Mouse (Mus musculus): ENCODE measurements around the gene Tfeb. TPM values are rescaled to one million over a fixed set of nuclear protein-coding genes. Genes with fewer than 3 reads are reported as not detected.

The Tfeb gene
- total RNA-seq, 2 experiments from 2014 or later = 10.0 to 10.6 TPM

DNA sequence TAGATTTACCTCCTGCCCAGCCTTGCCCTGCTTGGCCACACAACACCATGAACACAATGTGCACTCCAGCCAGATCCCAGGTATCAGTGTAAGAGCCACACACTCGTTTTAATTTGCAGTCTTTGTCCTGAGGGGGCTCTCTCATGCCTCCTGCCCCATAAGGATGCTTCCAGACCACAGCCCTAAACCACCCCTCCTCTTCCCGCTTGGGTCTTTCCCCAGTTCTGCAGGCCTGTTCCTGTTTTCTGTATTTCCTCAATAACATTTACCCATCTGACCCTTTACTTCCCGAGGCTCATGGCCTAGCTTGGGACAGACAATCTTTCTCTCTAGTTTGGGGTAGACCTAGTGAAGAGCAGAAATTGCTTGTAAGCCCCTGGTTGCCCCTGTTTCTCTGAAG, 21.8 kb upstream of the Tfeb start:
- no peak for TF ChIP-seq CTCF (IDR thresholded peaks at IDR 0.05)
- intact Hi-C loops (cut with DNase I) = no loop called here
- no peak for DNase-seq (ENCODE audit: extremely low spot score in 1 of 2, low spot score in 2 of 2)
- no peak overlapping the region for H3K27ac ChIP-seq
- H3K4me3 ChIP-seq = no peak overlapping the region

DNA sequence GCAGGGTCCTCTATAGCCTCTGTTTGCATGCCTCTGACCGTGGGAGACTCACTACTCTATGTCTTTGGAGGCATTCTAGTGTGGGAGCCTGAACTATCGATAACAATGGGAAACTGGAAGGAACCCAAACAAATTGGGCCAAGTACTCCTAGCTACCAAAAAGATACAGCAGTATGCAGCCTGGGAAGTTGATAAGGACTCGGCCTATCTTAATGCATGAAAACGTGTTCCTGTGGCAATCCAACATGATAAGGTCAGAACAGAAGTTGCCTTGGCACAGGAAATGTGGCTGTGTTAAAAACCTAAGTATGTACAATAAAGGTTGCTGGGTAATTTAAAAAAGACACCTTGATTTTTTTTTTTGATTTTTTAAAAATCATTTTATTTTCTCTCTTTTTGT, 15.6 kb upstream of the Tfeb start:
- intact Hi-C loops (cut with DNase I) = no loop called here
- no peak for TF ChIP-seq CTCF (IDR thresholded peaks at IDR 0.05)
- H3K27ac ChIP-seq = no peak overlapping the region
- H3K4me3 ChIP-seq = no peak overlapping the region
- no peak for DNase-seq (ENCODE audit: extremely low spot score in 1 of 2, low spot score in 2 of 2)

- DNase-seq (ENCODE audit: extremely low spot score in 1 of 2, low spot score in 2 of 2) = no peak
- Histone ChIP-seq H3K27ac (no peak within 1 kb of the TSS), H3K4me3 (no peak within 1 kb of the TSS)
- intact Hi-C loops (cut with DNase I) = no loop called here
- no peak for TF ChIP-seq CTCF (IDR thresholded peaks at IDR 0.05)
These were observed 10.3 kb upstream of the Tfeb start, which contains the start of gene Pgc for GRCm38 (mm10) chr17:47726566-47726965. Gene Pgc (plus strand): TSS chr17:47726842.

DNA sequence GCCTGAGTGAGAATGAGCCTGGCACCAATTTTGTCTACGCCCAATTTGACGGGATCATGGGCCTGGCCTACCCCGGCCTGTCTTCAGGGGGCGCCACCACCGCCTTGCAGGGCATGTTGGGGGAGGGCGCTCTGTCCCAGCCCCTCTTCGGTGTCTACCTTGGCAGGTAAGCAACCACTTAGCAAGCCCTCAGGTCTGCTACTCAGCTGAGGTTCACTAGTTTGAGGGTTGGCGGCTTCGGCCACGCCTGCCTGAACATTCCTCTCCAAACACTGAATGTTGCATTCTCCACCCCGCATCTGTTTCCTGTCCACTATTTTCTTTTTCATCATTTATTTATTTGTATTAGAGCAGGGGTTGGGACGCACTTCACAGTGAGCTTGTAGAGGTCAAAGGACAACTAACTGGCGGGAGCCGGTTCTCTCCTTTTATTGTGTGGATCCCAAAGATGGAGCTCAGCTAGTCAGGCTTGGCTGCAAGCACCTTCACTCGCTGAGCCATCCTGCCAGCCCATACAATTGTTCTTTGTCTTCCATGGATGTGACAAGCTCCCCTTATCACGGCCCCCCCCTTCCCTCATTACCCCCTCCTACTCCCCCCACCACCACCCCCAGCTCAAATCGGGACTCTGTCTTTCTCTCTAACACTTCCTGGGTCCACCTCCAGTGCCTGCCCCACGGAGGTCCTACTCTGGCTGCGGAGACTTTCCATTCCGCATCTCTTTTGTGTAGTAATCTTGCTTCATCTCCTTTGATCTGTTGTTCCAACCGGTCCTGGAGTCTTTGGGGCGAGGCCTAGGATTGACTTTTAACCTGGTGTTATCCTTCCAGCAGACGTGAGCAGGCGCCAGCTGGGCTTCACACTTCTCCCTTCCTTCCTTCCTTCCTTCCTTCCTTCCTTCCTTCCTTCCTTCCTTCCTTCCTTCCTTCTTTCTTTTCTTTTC, 5.9 kb upstream of the Tfeb start:
- H3K4me3 ChIP-seq = no peak overlapping the region
- H3K27ac ChIP-seq = no peak overlapping the region
- DNase-seq (ENCODE audit: extremely low spot score in 1 of 2, low spot score in 2 of 2) = no peak
- no peak; the same call in 1 of the 2 replicates for TF ChIP-seq CTCF (IDR thresholded peaks at IDR 0.05)
- intact Hi-C loops (cut with DNase I) = no loop called here

DNA sequence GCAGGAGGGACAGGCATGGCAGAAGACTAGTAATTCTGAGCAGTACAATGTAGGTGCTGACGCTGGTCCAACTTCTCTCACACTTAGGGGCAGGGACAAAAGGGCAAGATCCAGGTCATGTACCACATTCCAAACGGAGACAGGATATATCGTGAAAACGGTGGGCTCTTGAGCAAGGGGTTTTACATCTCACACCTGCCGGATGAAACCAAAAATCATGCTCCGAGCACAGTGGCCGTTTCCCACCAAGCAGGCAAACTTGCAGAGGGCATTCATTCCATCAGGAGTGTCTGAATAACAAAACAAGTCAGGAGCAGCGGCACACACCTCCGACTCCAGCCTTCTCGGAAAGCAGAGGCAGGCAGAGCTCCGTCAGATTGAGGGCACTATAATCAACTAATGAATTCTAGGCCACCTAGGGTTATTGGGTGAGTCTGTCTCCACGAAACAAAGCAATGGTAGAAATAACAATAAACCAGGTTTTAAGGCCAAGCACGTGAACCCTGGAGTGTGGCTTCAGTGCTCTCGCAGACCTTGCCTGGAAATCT, 1.2 kb upstream of the Tfeb start:
- no peak for TF ChIP-seq CTCF (IDR thresholded peaks at IDR 0.05)
- Histone ChIP-seq H3K4me3 (no peak overlapping the region), H3K27ac (no peak overlapping the region)
- no peak for DNase-seq (ENCODE audit: extremely low spot score in 1 of 2, low spot score in 2 of 2)
- intact Hi-C loops (cut with DNase I) = loop anchor here (2.0 to 5.0 kb wide), 2 partner anchors 57 to 367 kb away; no protein-coding TSS in a partner anchor

DNA sequence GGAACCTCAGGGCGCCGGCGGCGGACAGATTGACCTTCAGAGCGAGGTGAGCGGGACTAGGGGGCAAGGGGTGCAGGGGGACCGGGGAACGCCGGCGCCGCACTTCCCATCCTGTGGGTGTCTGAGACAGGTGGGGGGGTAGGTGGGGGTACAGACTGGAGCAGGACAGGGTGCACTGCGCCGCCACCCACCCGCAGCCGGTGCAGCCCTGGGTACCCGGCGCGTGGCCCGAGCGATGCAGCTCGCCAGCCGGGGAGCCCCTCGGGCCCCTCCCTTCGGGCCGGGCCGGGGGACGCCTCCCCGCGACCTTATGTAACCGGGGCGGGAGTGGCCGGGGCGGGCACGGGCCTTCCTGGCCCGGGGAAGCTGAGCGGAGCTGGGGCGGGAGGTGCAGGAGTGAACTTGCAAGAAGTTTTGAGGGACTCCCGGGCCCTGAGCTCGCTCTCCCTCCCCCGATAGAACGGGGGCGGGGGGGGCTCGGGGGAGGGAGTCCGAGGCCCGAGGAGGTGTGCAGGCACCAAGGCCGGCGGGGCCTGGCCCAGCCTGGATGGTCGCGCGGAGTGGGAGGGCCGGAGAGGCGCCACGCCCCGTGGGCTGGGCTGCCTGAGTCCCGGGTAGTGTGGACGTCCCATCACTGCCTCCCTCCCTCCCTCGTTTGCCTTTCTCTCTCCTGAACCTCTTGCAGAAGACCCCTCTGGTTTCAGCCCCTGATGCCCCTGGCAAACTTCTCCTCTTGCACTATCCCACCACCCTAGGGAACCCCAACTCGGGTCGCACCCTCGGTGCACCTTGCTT, 638 bp downstream of the Tfeb start:
- no peak for TF ChIP-seq CTCF (IDR thresholded peaks at IDR 0.05)
- H3K27ac ChIP-seq = peak overlapping the region; percentile 87
- intact Hi-C loops (cut with DNase I) = loop anchor here (2.0 to 5.0 kb wide), 2 partner anchors 55 to 365 kb away; no protein-coding TSS in a partner anchor
- DNase-seq (ENCODE audit: extremely low spot score in 1 of 2, low spot score in 2 of 2) = peak; percentile 64 to 80
- H3K4me3 ChIP-seq = peak overlapping the region; percentile 76

GRCm38 (mm10) chr17:47738066-47738878, 1.4 kb downstream of the Tfeb start:
- intact Hi-C loops (cut with DNase I) = loop anchor here (5.0 kb wide), 1 partner anchor 364 kb away; no protein-coding TSS in a partner anchor
- no peak for DNase-seq (ENCODE audit: extremely low spot score in 1 of 2, low spot score in 2 of 2)
- Histone ChIP-seq H3K27ac (peak overlapping the region; percentile 87), H3K4me3 (peak overlapping the region; percentile 76)
- TF ChIP-seq CTCF (IDR thresholded peaks at IDR 0.05) = no peak; the same call in 1 of the 2 replicates

- no peak for TF ChIP-seq CTCF (IDR thresholded peaks at IDR 0.05)
- peak overlapping the region; percentile 76 for H3K4me3 ChIP-seq
- no peak for DNase-seq (ENCODE audit: extremely low spot score in 1 of 2, low spot score in 2 of 2)
- peak overlapping the region; percentile 87 for H3K27ac ChIP-seq
- intact Hi-C loops (cut with DNase I) = loop anchor here (5.0 kb wide), 1 partner anchor 363 kb away; no protein-coding TSS in a partner anchor
These were observed 2.3 kb downstream of the Tfeb start for GRCm38 (mm10) chr17:47738879-47739798.

DNA sequence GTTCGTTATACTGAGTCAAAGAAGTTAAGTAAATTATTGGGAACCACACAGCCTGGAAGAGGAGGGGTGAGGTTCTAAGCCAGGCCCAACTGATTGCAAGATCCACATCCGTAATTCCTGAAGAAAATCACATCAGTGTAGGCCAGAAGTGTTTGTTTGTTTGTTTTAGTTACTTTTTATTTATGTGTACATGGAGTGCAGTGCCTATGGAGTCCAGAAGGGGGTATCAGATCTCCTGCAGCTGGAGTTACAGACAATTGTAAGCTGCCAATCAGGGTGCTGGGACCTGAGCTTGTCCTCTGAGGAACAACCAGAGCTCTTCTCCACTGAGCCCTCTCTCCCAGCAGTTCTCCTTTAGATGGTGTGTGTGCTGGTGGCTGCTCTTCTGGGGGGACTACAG, 3.4 kb downstream of the Tfeb start:
- Histone ChIP-seq H3K27ac (peak overlapping the region; percentile 36), H3K4me3 (no peak overlapping the region)
- TF ChIP-seq CTCF (IDR thresholded peaks at IDR 0.05) = peak; percentile 23
- no peak for DNase-seq (ENCODE audit: extremely low spot score in 1 of 2, low spot score in 2 of 2)
- intact Hi-C loops (cut with DNase I) = no loop called here
